Mouse (Mus musculus): ENCODE results near the gene 4932429P05Rik.

The 4932429P05Rik gene

GRCm38 (mm10) chrX:89751968-89752367 lies at the start of gene 4932429P05Rik:
4932429P05Rik (plus strand) TSS chrX:89752268.
- DNase-seq, result no peak
